Mouse (Mus musculus) MEL (cell line): ENCODE measurements around the gene Src. TPM values are rescaled to one million over a fixed set of nuclear protein-coding genes. Genes with fewer than 3 reads are reported as not detected.

Experiments
- DNase-seq: peaks from one replicate; pipeline ENCODE4 v3.0.0; 2011; ENCODE audit warnings: low read depth, low spot score
- H3K27ac ChIP-seq: 2 replicates; pipeline ENCODE4 v1.5.1; 2012; ENCODE audit warnings: low read depth, mild to moderate bottlenecking, control low read depth, low read length, moderate library complexity; ENCODE audit not compliant: control insufficient read depth
- H3K27me3 ChIP-seq, 2 experiments: fragments of 150-350 bp in 1 of 2; sonication (generic) in 1 of 2; 2 replicates each; pipeline ENCODE4 v1.6.1; 2012; ENCODE audit warnings: low read length in 2 of 2, mild to moderate bottlenecking in 2 of 2, improper control_type of control experiment in 1 of 2, moderate library complexity in 1 of 2; ENCODE audit not compliant: insufficient read depth in 2 of 2, control insufficient read depth in 1 of 2
- H3K36me3 ChIP-seq, 2 experiments: 2 replicates each; pipeline ENCODE4 v1.6.1; 2012 to 2014; ENCODE audit warnings: low read length in 2 of 2, improper control_type of control experiment in 1 of 2, inconsistent platforms in 1 of 2, mild to moderate bottlenecking in 1 of 2; ENCODE audit not compliant: insufficient read depth in 2 of 2, control insufficient read depth in 1 of 2
- H3K4me1 ChIP-seq, 2 experiments: fragments of 150-350 bp in 1 of 2; sonication (generic) in 1 of 2; 2 replicates each; pipeline ENCODE4 v1.6.1; 2012; ENCODE audit warnings: low read length in 2 of 2, improper control_type of control experiment in 1 of 2, mild to moderate bottlenecking in 1 of 2; ENCODE audit not compliant: insufficient read depth in 2 of 2, control insufficient read depth in 1 of 2
- H3K4me3 ChIP-seq, 2 experiments: fragments of 150-350 bp in 1 of 2; sonication (generic) in 1 of 2; 2 replicates each; pipeline ENCODE4 v1.5.1; 2012; ENCODE audit warnings: low read depth in 2 of 2, low read length in 2 of 2, mild to moderate bottlenecking in 2 of 2, moderate library complexity in 2 of 2, control low read depth in 1 of 2, improper control_type of control experiment in 1 of 2; ENCODE audit not compliant: control insufficient read depth in 1 of 2, insufficient read depth in 1 of 2
- H3K79me2 ChIP-seq: 2 replicates; pipeline ENCODE4 v1.6.1; 2012; ENCODE audit warnings: mild to moderate bottlenecking, low read length, moderate library complexity; ENCODE audit not compliant: control insufficient read depth, poor library complexity, insufficient read depth
- H3K9ac ChIP-seq: 2 replicates; pipeline ENCODE4 v1.6.1; 2012; ENCODE audit warnings: low read depth, mild to moderate bottlenecking, control low read depth, low read length, moderate library complexity; ENCODE audit not compliant: control insufficient read depth, poor library complexity, severe bottlenecking
- H3K9me3 ChIP-seq: fragments of 150-350 bp; sonication (generic); replicated peaks from 2 replicates; pipeline ENCODE4 v1.6.1; 2012; ENCODE audit warnings: mild to moderate bottlenecking, low read length, improper control_type of control experiment, moderate library complexity; ENCODE audit not compliant: insufficient read depth
- BHLHE40 ChIP-seq: IDR thresholded peaks from 2 replicates; pipeline ENCODE4 v1.6.1; 2012; ENCODE audit warnings: low read depth, mild to moderate bottlenecking, inconsistent platforms, low read length, improper control_type of control experiment, borderline replicate concordance
- EP300 ChIP-seq, 2 experiments: IDR thresholded peaks; 2 replicates each; pipeline ENCODE4 v1.6.1; 2011; ENCODE audit warnings: improper control_type of control experiment in 2 of 2, low read length in 2 of 2, low read depth in 1 of 2, mild to moderate bottlenecking in 1 of 2
- ETS1 ChIP-seq: IDR thresholded peaks from 2 replicates; pipeline ENCODE4 v1.6.1; 2012; ENCODE audit warnings: low read depth, mild to moderate bottlenecking, inconsistent platforms, low read length, improper control_type of control experiment, moderate library complexity
- GATA1 ChIP-seq: IDR thresholded peaks from 2 replicates; pipeline ENCODE4 v1.6.1; 2011; ENCODE audit warnings: low read depth, low read length, improper control_type of control experiment
- KAT2A ChIP-seq: conservative IDR thresholded peaks from 2 replicates; pipeline ENCODE4 v1.6.1; 2012; ENCODE audit warnings: low read depth, low read length, improper control_type of control experiment, inconsistent platforms
- MAFK ChIP-seq: IDR thresholded peaks from 2 replicates; pipeline ENCODE4 v1.6.1; 2011; ENCODE audit warnings: low read depth, mild to moderate bottlenecking, low read length, improper control_type of control experiment, borderline replicate concordance
- MEF2A ChIP-seq: IDR thresholded peaks from 2 replicates; pipeline ENCODE4 v1.6.1; 2014; ENCODE audit warnings: low read depth, mild to moderate bottlenecking, inconsistent platforms, low read length, improper control_type of control experiment; ENCODE audit not compliant: poor library complexity, insufficient replicate concordance, severe bottlenecking; ENCODE audit errors: extremely low read depth
- NRF1 ChIP-seq: IDR thresholded peaks from 2 replicates; pipeline ENCODE4 v1.6.1; 2014; ENCODE audit warnings: low read depth, mild to moderate bottlenecking, inconsistent platforms, low read length, improper control_type of control experiment, moderate library complexity; ENCODE audit not compliant: poor library complexity, insufficient read depth, severe bottlenecking
- POLR2AphosphoS5 ChIP-seq: IDR thresholded peaks from 2 replicates; pipeline ENCODE4 v1.6.1; 2012; ENCODE audit warnings: low read depth, borderline replicate concordance, mild to moderate bottlenecking, inconsistent platforms, low read length, moderate library complexity, mixed read lengths
- RAD21 ChIP-seq: IDR thresholded peaks from 2 replicates; pipeline ENCODE4 v1.6.1; 2011; ENCODE audit warnings: mild to moderate bottlenecking, low read depth, low read length, improper control_type of control experiment
- SIN3A ChIP-seq: IDR thresholded peaks from 2 replicates; pipeline ENCODE4 v1.6.1; 2012; ENCODE audit warnings: low read length, improper control_type of control experiment, inconsistent platforms
- TAL1 ChIP-seq: IDR thresholded peaks from 2 replicates; pipeline ENCODE4 v1.6.1; 2012; ENCODE audit warnings: mild to moderate bottlenecking, inconsistent platforms, low read length, moderate library complexity, mixed read lengths
- UBTF ChIP-seq: IDR thresholded peaks from 2 replicates; pipeline ENCODE4 v1.6.1; 2012; ENCODE audit warnings: low read depth, mild to moderate bottlenecking, inconsistent platforms, low read length, improper control_type of control experiment, moderate library complexity, borderline replicate concordance; ENCODE audit not compliant: insufficient read depth
- ZKSCAN1 ChIP-seq: IDR thresholded peaks from 2 replicates; pipeline ENCODE4 v1.6.1; 2012; ENCODE audit warnings: low read depth, mild to moderate bottlenecking, inconsistent platforms, low read length, improper control_type of control experiment, moderate library complexity
- polyA plus RNA-seq, 2 experiments: library from polyadenylated mRNA; stranded (reverse) in 1 of 2; unstranded in 1 of 2; fragments of >175 nt in 1 of 2; fragments of >200 nt in 1 of 2; gene quantifications; 2 replicates each; pipeline versions ENCODE4 v1.2.1 to v1.2.4; 2012; ENCODE audit warnings: low replicate concordance in 2 of 2, low read depth in 1 of 2; ENCODE audit not compliant: insufficient read length in 2 of 2, insufficient read depth in 1 of 2, missing spikeins in 1 of 2
- total RNA-seq: library from RNA; depleted of rRNA; stranded (reverse); fragments of 300-350 nt; gene quantifications from 2 replicates; pipeline ENCODE4 v1.2.3, GENCODE M21; 2012

The Src gene
- total and polyA plus RNA-seq, 3 experiments: 0.23 to 4.2 TPM; not detected in 1

GRCm38 (mm10) chr2:157506779-157507178 lies 88.5 kb downstream of the Src start:
- H3K27ac ChIP-seq: no peak overlapping the region
- no peak overlapping the region for H3K4me3 ChIP-seq
- TF ChIP-seq GATA1 (no peak), POLR2AphosphoS5 (no peak), RAD21 (no peak), ZKSCAN1 (no peak), TAL1 (no peak), MEF2A (no peak)
- TF ChIP-seq, all 39 proteins: peak for 0
- no peaks in the 10 kb centered on the region for H3K9me3 ChIP-seq
- DNase-seq: no peak
- H3K9ac ChIP-seq: no peak overlapping the region
- peaks cover 0 to 4% of the 10 kb centered on the region in 2 experiments; a peak in 1 of 4 replicates for H3K27me3 ChIP-seq
- H3K79me2 ChIP-seq: no peaks in the 10 kb centered on the region
- no peaks in the 10 kb centered on the region for H3K36me3 ChIP-seq
- no peaks in the 10 kb centered on the region for H3K4me1 ChIP-seq

- no peak overlapping the region for H3K4me3 ChIP-seq
- H3K9me3 ChIP-seq: no peaks in the 10 kb centered on the region
- no peak overlapping the region for H3K27ac ChIP-seq
- no peak for TF ChIP-seq BHLHE40
- no peak for TF ChIP-seq NRF1
- TF ChIP-seq MAFK: no peak
- no peak for TF ChIP-seq KAT2A
- no peak for TF ChIP-seq SIN3A
- TF ChIP-seq UBTF: no peak
- no peak for TF ChIP-seq EP300 (IDR thresholded peaks at IDR 0.05; ENCODE audit: low read depth in 1 of 2, low read length in 2 of 2)
- TF ChIP-seq ETS1: no peak
- TF ChIP-seq, all 39 proteins: peak for 0
- Histone ChIP-seq H3K27me3 (peaks cover 3 to 9% of the 10 kb centered on the region in 2 experiments; a peak in 2 of 4 replicates), H3K79me2 (no peaks in the 10 kb centered on the region), H3K9ac (no peak overlapping the region), H3K4me1 (no peaks in the 10 kb centered on the region), H3K36me3 (no peaks in the 10 kb centered on the region)
- no peak for DNase-seq
Measured at GRCm38 (mm10) chr2:157509182-157509581, 90.9 kb downstream of the Src start.

- no peak for DNase-seq
- H3K4me1 ChIP-seq: no peaks in the 10 kb centered on the region
- H3K27me3 ChIP-seq: peaks cover 3 to 12% of the 10 kb centered on the region in 2 experiments; a peak in 3 of 4 replicates
Measured at GRCm38 (mm10) chr2:157510031-157510430, 91.8 kb downstream of the Src start.

More at GRCm38 (mm10) chr2:157510031-157510430, 91.8 kb downstream of the Src start:
- no peaks in the 10 kb centered on the region for H3K9me3 ChIP-seq
- H3K36me3 ChIP-seq: no peaks in the 10 kb centered on the region
- no peak overlapping the region for H3K4me3 ChIP-seq
- H3K79me2 ChIP-seq: no peaks in the 10 kb centered on the region
- no peak overlapping the region for H3K9ac ChIP-seq
- no peak overlapping the region for H3K27ac ChIP-seq
- TF ChIP-seq MEF2A: no peak
